Mouse (Mus musculus) stomach, postnatal 0 days (tissue): ENCODE data around the gene Alox15. TPM values are rescaled to one million over a fixed set of nuclear protein-coding genes. Genes with fewer than 3 reads are reported as not detected.

Source experiments
- ATAC-seq: fragments of 200-750 bp; cut with Nextera tagmentation; 2 replicates; pipeline ENCODE4 v1.8.0; 2017; ENCODE audit not compliant: low FRiP score, low TSS enrichment
- DNase-seq: peaks from one replicate; pipeline ENCODE4 v3.0.0-alpha.2; 2016; ENCODE audit warnings: low spot score
- H3K27ac ChIP-seq: fragments of 300-500 bp; sonication (generic); replicated peaks from 2 replicates; pipeline ENCODE4 v1.5.1; 2014; ENCODE audit warnings: mild to moderate bottlenecking, control low read depth
- H3K27me3 ChIP-seq: fragments of 300-500 bp; sonication (generic); 2 replicates; pipeline ENCODE4 v1.6.1; 2014; ENCODE audit warnings: low read length; ENCODE audit not compliant: control insufficient read depth, insufficient read depth
- H3K36me3 ChIP-seq: fragments of 300-500 bp; sonication (generic); 2 replicates; pipeline ENCODE4 v1.6.1; 2014; ENCODE audit warnings: low read length, mixed read lengths; ENCODE audit not compliant: control insufficient read depth, insufficient read depth
- H3K4me1 ChIP-seq: fragments of 300-500 bp; sonication (generic); replicated peaks from 2 replicates; pipeline ENCODE4 v1.6.1; 2014; ENCODE audit warnings: antibody characterized with exemption; ENCODE audit not compliant: control insufficient read depth, insufficient read depth
- H3K4me2 ChIP-seq: fragments of 300-500 bp; sonication (generic); replicated peaks from 2 replicates; pipeline ENCODE4 v1.6.1; 2014; ENCODE audit warnings: low read depth, mild to moderate bottlenecking, control low read depth, moderate library complexity
- H3K4me3 ChIP-seq: fragments of 300-500 bp; sonication (generic); 2 replicates; pipeline ENCODE4 v1.5.1; 2014; ENCODE audit warnings: low read depth, low read length, control low read depth
- H3K9ac ChIP-seq: fragments of 300-500 bp; sonication (generic); 2 replicates; pipeline ENCODE4 v1.6.1; 2014; ENCODE audit warnings: mild to moderate bottlenecking, low read length, control low read depth, mixed read lengths
- H3K9me3 ChIP-seq: fragments of 300-500 bp; sonication (generic); 2 replicates; pipeline ENCODE4 v1.6.1; 2016; ENCODE audit warnings: low read length; ENCODE audit not compliant: control insufficient read depth
- CTCF ChIP-seq: IDR thresholded peaks from 2 replicates; pipeline ENCODE4 v1.5.1; 2016; ENCODE audit warnings: antibody characterized with exemption, low read depth, mild to moderate bottlenecking, moderate library complexity
- EP300 ChIP-seq: optimal IDR thresholded peaks from 2 replicates; pipeline ENCODE3; 2016; ENCODE audit warnings: antibody characterized with exemption
- WGBS: fragments of 180-500 bp; shearing (Covaris S2); extraction: QIAGEN DNeasy Blood & Tissue Kit; methylation state at CpG from one replicate; pipeline ENCODE4 v1.1.7; 2014; 5-methylcytosine and 5-hydroxymethylcytosine counted together
- polyA plus RNA-seq: library from polyadenylated mRNA; unstranded; fragments of >200 nt; fragmentation: Nextera tagmentation; extraction: Ambion mirVana; gene quantifications from 2 replicates; pipeline ENCODE4 v1.2.1, GENCODE M21; 2015

Gene Alox15
- polyA plus RNA-seq, 1 experiment from 2014 or later, result 3.2 TPM

- Histone ChIP-seq H3K36me3 (no peaks in the 10 kb centered on the region), H3K9ac (no peak overlapping the region), H3K27me3 (no peaks in the 10 kb centered on the region), H3K27ac (no peak overlapping the region), H3K9me3 (no peaks in the 10 kb centered on the region), H3K4me3 (no peak overlapping the region), H3K4me2 (no peak overlapping the region), H3K4me1 (no peaks in the 10 kb centered on the region)
- TF ChIP-seq EP300, result no peak
- TF ChIP-seq CTCF, result peak; percentile 57
- DNase-seq, result no peak
- no peak for ATAC-seq
- 89% methylated on average over 2 of the region's 2 CpGs for WGBS
Measured at GRCm38 (mm10) chr11:70308296-70308695, 43.5 kb downstream of the Alox15 start.

DNA sequence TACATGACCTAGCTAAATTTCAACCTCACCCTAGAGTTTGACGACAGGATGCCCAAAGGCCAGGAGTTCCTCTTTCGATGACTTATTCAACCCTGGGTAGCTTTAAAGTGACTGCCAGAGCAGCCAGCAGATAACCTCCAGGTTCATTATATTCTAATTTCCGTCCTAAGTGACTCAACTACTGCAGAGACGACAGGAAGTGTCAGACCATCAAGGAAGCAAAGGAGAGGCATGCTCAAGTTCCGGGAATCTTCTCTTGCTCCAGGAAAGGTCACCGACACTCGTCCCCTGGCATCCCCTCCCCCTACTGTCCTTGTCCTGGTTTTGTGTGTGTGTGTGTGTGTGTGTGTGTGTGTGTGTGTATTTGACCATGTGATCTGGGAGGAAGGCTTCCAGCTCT is 45.7 kb downstream of the Alox15 start:
- Histone ChIP-seq H3K4me1 (no peaks in the 10 kb centered on the region), H3K9ac (no peak overlapping the region), H3K4me2 (no peak overlapping the region), H3K27ac (no peak overlapping the region), H3K4me3 (no peak overlapping the region), H3K9me3 (no peaks in the 10 kb centered on the region), H3K36me3 (no peaks in the 10 kb centered on the region), H3K27me3 (no peaks in the 10 kb centered on the region)
- TF ChIP-seq CTCF, result no peak
- no peak for TF ChIP-seq EP300
- no peak for ATAC-seq
- no peak for DNase-seq
- WGBS, result 66% methylated on average over 7 of the region's 7 CpGs

- Histone ChIP-seq H3K27ac (no peak overlapping the region), H3K9ac (no peak overlapping the region)
- no peak for TF ChIP-seq EP300
- no peak for TF ChIP-seq CTCF
Measured at GRCm38 (mm10) chr11:70302293-70302692, 49.5 kb downstream of the Alox15 start.

GRCm38 (mm10) chr11:70297836-70298454 is 53.9 kb downstream of the Alox15 start:
- H3K9ac ChIP-seq, result no peak overlapping the region
- no peak overlapping the region for H3K27ac ChIP-seq
- WGBS, result 17% methylated on average over 12 of the region's 12 CpGs
- no peaks in the 10 kb centered on the region for H3K27me3 ChIP-seq
- no peaks in the 10 kb centered on the region for H3K4me1 ChIP-seq
- no peak for DNase-seq
- no peak overlapping the region for H3K4me3 ChIP-seq
- TF ChIP-seq CTCF (no peak), EP300 (no peak)
- ATAC-seq, result no peak
- H3K4me2 ChIP-seq, result no peak overlapping the region
- H3K9me3 ChIP-seq, result no peaks in the 10 kb centered on the region
- no peaks in the 10 kb centered on the region for H3K36me3 ChIP-seq

More at GRCm38 (mm10) chr11:70302293-70302692, 49.5 kb downstream of the Alox15 start:
- Histone ChIP-seq H3K4me3 (no peak overlapping the region), H3K9me3 (no peaks in the 10 kb centered on the region), H3K4me1 (no peaks in the 10 kb centered on the region), H3K4me2 (no peak overlapping the region), H3K27me3 (no peaks in the 10 kb centered on the region), H3K36me3 (no peaks in the 10 kb centered on the region)
- ATAC-seq, result no peak
- DNase-seq, result no peak
- 78% methylated on average over 4 of the region's 4 CpGs for WGBS

DNA sequence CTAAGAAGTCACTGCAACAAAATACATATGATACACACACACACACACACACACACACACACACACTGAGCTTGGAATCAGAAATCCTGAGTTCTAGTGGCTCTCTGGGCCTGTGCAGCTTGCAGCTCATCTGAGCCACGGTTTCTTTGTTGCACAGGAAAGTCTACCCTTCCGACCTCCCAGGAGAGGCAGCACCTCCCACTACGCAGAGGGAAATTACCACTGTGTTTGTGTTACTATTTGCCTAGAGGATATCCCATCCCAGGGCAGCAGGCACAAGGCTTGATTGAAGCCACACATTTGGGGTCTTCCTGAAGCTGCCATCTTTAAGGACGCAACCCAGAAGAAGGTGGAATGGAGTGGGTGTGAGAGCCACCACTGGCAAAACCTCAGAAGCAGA is 54.4 kb downstream of the Alox15 start:
- Histone ChIP-seq H3K4me2 (no peak overlapping the region), H3K27ac (no peak overlapping the region), H3K9ac (no peak overlapping the region), H3K4me1 (no peaks in the 10 kb centered on the region), H3K4me3 (no peak overlapping the region), H3K9me3 (no peaks in the 10 kb centered on the region), H3K36me3 (no peaks in the 10 kb centered on the region), H3K27me3 (no peaks in the 10 kb centered on the region)
- ATAC-seq (no peak), DNase-seq (no peak)
- no peak for TF ChIP-seq CTCF
- TF ChIP-seq EP300, result no peak
- WGBS, result 34% methylated on average over 4 of the region's 4 CpGs

Other genes starting within 250 kb of the Alox15 start
- 0.48 and 0.68 TPM in 2 replicates for gene Mgl2, start 221.7 kb downstream of the Alox15 start, polyA plus RNA-seq
- 1.0 and 1.4 TPM in 2 replicates for gene Clec10a, start 195.8 kb downstream of the Alox15 start, polyA plus RNA-seq
- gene Slc16a11, start 139.3 kb downstream of the Alox15 start, polyA plus RNA-seq, result 2.5 and 3.1 TPM in 2 replicates
- 5.7 and 6.1 TPM in 2 replicates for gene Slc16a13, start 131.0 kb downstream of the Alox15 start, polyA plus RNA-seq
- 3.2 and 3.6 TPM in 2 replicates for gene Bcl6b, start 122.2 kb downstream of the Alox15 start, polyA plus RNA-seq
- gene 0610010K14Rik, start 114.1 kb downstream of the Alox15 start, polyA plus RNA-seq, result 81.0 and 83.6 TPM in 2 replicates
- 7.5 and 10.1 TPM in 2 replicates for gene Gm21988, start 112.2 kb downstream of the Alox15 start, polyA plus RNA-seq
- gene Rnasek, start 112.2 kb downstream of the Alox15 start, polyA plus RNA-seq, result 317 and 326 TPM in 2 replicates
- 13.8 and 16.5 TPM in 2 replicates for gene Alox12, start 96.7 kb downstream of the Alox15 start, polyA plus RNA-seq
- 0.05 and 0.17 TPM in 2 replicates for gene Alox12e, start 29.4 kb downstream of the Alox15 start, polyA plus RNA-seq
- gene Pelp1, start 58.0 kb upstream of the Alox15 start, polyA plus RNA-seq, result 10.4 and 10.8 TPM in 2 replicates
- 9.0 and 9.5 TPM in 2 replicates for gene Arrb2, start 80.6 kb upstream of the Alox15 start, polyA plus RNA-seq
- gene Med11, start 99.9 kb upstream of the Alox15 start, polyA plus RNA-seq, result 27.4 and 28.6 TPM in 2 replicates
- 0.62 and 0.86 TPM in 2 replicates for gene Zmynd15, start 107.4 kb upstream of the Alox15 start, polyA plus RNA-seq
- 15.8 and 18.1 TPM in 2 replicates for gene Cxcl16, start 108.0 kb upstream of the Alox15 start, polyA plus RNA-seq
- 91.8 and 104 TPM in 2 replicates for gene Tm4sf5, start 153.2 kb upstream of the Alox15 start, polyA plus RNA-seq
- gene Vmo1, start 162.6 kb upstream of the Alox15 start, polyA plus RNA-seq, result 0.15 and 0.36 TPM in 2 replicates
- gene Gltpd2, start 167.2 kb upstream of the Alox15 start, polyA plus RNA-seq, result 0.32 and 0.40 TPM in 2 replicates
- 516 and 537 TPM in 2 replicates for gene Psmb6, start 173.3 kb upstream of the Alox15 start, polyA plus RNA-seq
- gene Gm40193, start 180.9 kb upstream of the Alox15 start, polyA plus RNA-seq, result not detected in 2 replicates
- gene Pld2, start 188.0 kb upstream of the Alox15 start, polyA plus RNA-seq, result 16.2 and 17.7 TPM in 2 replicates
- 8.5 and 10.2 TPM in 2 replicates for gene Mink1, start 210.8 kb upstream of the Alox15 start, polyA plus RNA-seq